In the genomic region with DNA sequence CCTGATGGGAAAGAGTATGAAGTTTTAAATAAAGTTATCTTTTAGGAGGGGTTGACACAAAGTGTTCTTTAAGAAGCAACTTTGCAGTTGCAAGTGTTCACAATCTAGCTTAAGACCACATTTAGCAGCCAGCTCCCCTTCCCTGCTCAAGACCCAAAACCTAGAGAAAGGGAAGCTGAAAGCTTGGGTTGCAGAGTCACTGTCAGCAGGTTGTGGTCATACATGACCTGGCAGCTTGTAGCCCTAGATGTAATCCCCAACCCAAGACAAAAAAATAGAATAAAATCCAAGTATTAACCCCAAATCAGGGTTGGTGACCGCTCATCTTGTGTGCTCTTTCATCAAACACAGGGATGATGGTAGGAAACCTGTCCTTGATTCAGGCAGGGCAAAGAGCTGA, we compare ENCODE assay signal across 9 mouse cellular contexts. TPM values are rescaled to one million over a fixed set of nuclear protein-coding genes. Genes with fewer than 3 reads are reported as not detected.
DNase-seq lines count a peak whose midpoint lies in the region; ATAC-seq and TF ChIP-seq lines count a peak whose summit lies in the region.
"Had no signal": no experiment of that assay in that cellular context is flagged by ENCODE, and none has a peak within 500 bp of the region (broad histone marks: within the 10 kb centered on the region; RNA-seq: fewer than 3 reads in every experiment).

No protein-coding gene starts in this region.

- WGBS in embryonic facial prominence, embryonic 11.5 days: 93% methylated on average over 1 of the region's 1 CpGs
- 62% methylated on average over 1 of the region's 1 CpGs for WGBS in intestine, postnatal 0 days
- 84% methylated on average over 1 of the region's 1 CpGs for WGBS in neural tube, embryonic 13.5 days

- H3K9ac ChIP-seq in embryonic facial prominence, embryonic 11.5 days (replicated peaks; ENCODE audit: low read length): peak overlapping the region; percentile 85
- H3K9ac ChIP-seq in intestine, postnatal 0 days (ENCODE audit: low read depth, low read length): peak overlapping the region; percentile 79; the same call in 1 of the 2 replicates
- peak overlapping the region; percentile 87 for H3K9ac ChIP-seq in neural tube, embryonic 13.5 days

- TF ChIP-seq CTCF in layer of hippocampus, adult 2 months (conservative IDR thresholded peaks at IDR 0.05): no peak
- no peak for TF ChIP-seq CTCF in intestine, postnatal 0 days (IDR thresholded peaks at IDR 0.05; ENCODE audit: low read depth)

- peak overlapping the region; percentile 81 for H3K4me2 ChIP-seq in embryonic facial prominence, embryonic 11.5 days (ENCODE audit: low read depth, low read length)
- H3K4me2 ChIP-seq in intestine, postnatal 0 days (replicated peaks; ENCODE audit: low read depth): peak overlapping the region; percentile 84
- H3K4me2 ChIP-seq in neural tube, embryonic 13.5 days: peak overlapping the region; percentile 95

- no peaks in the 10 kb centered on the region for H3K27me3 ChIP-seq in embryonic facial prominence, embryonic 11.5 days (ENCODE audit: control insufficient read depth, insufficient read depth, low read length)
- no peaks in the 10 kb centered on the region for H3K27me3 ChIP-seq in intestine, postnatal 0 days (replicated peaks; ENCODE audit: control insufficient read depth, insufficient read depth, low read length)
- H3K27me3 ChIP-seq in neural tube, embryonic 13.5 days: no peaks in the 10 kb centered on the region

- H3K9me3 ChIP-seq in embryonic facial prominence, embryonic 11.5 days (replicated peaks; ENCODE audit: control insufficient read depth, low read length): no peaks in the 10 kb centered on the region
- no peaks in the 10 kb centered on the region for H3K9me3 ChIP-seq in intestine, postnatal 0 days (ENCODE audit: control insufficient read depth)
- H3K9me3 ChIP-seq in neural tube, embryonic 13.5 days: no peaks in the 10 kb centered on the region

- H3K4me1 ChIP-seq in embryonic facial prominence, embryonic 11.5 days (ENCODE audit: control insufficient read depth, insufficient read depth, low read length): peaks cover 7% of the 10 kb centered on the region; the same call in 1 of the 2 replicates
- 0 out of 2 replicates have a peak, but pooled peaks cover 7% of the 10 kb centered on the region for H3K4me1 ChIP-seq in intestine, postnatal 0 days (replicated peaks; ENCODE audit: control insufficient read depth, insufficient read depth, low read length)
- peaks cover 56% of the 10 kb centered on the region for H3K4me1 ChIP-seq in neural tube, embryonic 13.5 days (replicated peaks)

- peaks cover 18% of the 10 kb centered on the region for H3K36me3 ChIP-seq in embryonic facial prominence, embryonic 11.5 days (replicated peaks; ENCODE audit: control insufficient read depth, insufficient read depth, low read depth, low read length)
- H3K36me3 ChIP-seq in intestine, postnatal 0 days (ENCODE audit: control insufficient read depth, insufficient read depth): peaks cover 42% of the 10 kb centered on the region
- peaks cover 61% of the 10 kb centered on the region for H3K36me3 ChIP-seq in neural tube, embryonic 13.5 days

- ATAC-seq in embryonic facial prominence, embryonic 11.5 days (replicated peaks; ENCODE audit: insufficient number of reproducible peaks, low FRiP score, low TSS enrichment, low read depth): no peak
- ATAC-seq in intestine, postnatal 0 days: no peak
- ATAC-seq in neural tube, embryonic 13.5 days (ENCODE audit: low read depth): no peak

- H3K27ac ChIP-seq in layer of hippocampus, adult 2 months: peak overlapping the region; percentile 98; the same call in 1 of the 2 replicates
- no peak overlapping the region for H3K27ac ChIP-seq in embryonic facial prominence, embryonic 11.5 days (replicated peaks; ENCODE audit: low read depth, low read length)
- H3K27ac ChIP-seq in intestine, postnatal 0 days (ENCODE audit: low read depth, low read length): no peak overlapping the region
- H3K27ac ChIP-seq in neural tube, embryonic 13.5 days (replicated peaks): no peak overlapping the region

- DNase-seq in layer of hippocampus, adult 2 months (ENCODE audit: low spot score in 2 of 2): no peak
- DNase-seq in layer of hippocampus, adult 9-11 months: no peak
- DNase-seq in embryonic facial prominence, embryonic 11.5 days (ENCODE audit: low spot score): no peak
- no peak for DNase-seq in MN1 (ENCODE audit: low spot score)
- DNase-seq in adrenal gland, postnatal 36 days: no peak
- no peak for DNase-seq in kidney, adult 8-10 months
- DNase-seq: thymus, postnatal 4 days had no signal

- peak overlapping the region; percentile 99 for H3K4me3 ChIP-seq in layer of hippocampus, adult 2 months
- H3K4me3 ChIP-seq in embryonic facial prominence, embryonic 11.5 days (ENCODE audit: low read depth, low read length): peak overlapping the region; percentile 94
- peak overlapping the region; percentile 72 for H3K4me3 ChIP-seq in intestine, postnatal 0 days (ENCODE audit: low read depth, low read length)
- H3K4me3 ChIP-seq in neural tube, embryonic 13.5 days: peak overlapping the region; percentile 97

RNA-seq across cellular contexts. Expression of gene Safb2, which starts 1.3 kb away (rescaled TPM):
- total RNA-seq in layer of hippocampus, adult 2 months (2021): 100 to 1,000 TPM; 134 to 168 TPM
- 37.2 and 45.3 TPM in 2 replicates for polyA plus RNA-seq in embryonic facial prominence, embryonic 11.5 days (2014; fragmentation: Nextera tagmentation; extraction: Ambion mirVana)
- polyA plus RNA-seq in intestine, postnatal 0 days (2015; fragmentation: Nextera tagmentation; extraction: Ambion mirVana): 22.3 and 31.3 TPM in 2 replicates
- 67.6 and 77.2 TPM in 2 replicates for polyA plus RNA-seq in neural tube, embryonic 13.5 days (2015; fragmentation: Nextera tagmentation; extraction: Ambion mirVana)
- total RNA-seq in adrenal gland, postnatal 36 days (2021): 100 to 1,000 TPM; 103 to 126 TPM

RNA-seq across cellular contexts. Expression of gene Safb, which starts 1.6 kb away (rescaled TPM):
- total RNA-seq in layer of hippocampus, adult 2 months (2021): 100 to 1,000 TPM; 162 to 193 TPM
- 94.1 and 109 TPM in 2 replicates for polyA plus RNA-seq in embryonic facial prominence, embryonic 11.5 days (2014; fragmentation: Nextera tagmentation; extraction: Ambion mirVana)
- polyA plus RNA-seq in intestine, postnatal 0 days (2015; fragmentation: Nextera tagmentation; extraction: Ambion mirVana): 40.0 and 44.9 TPM in 2 replicates
- 104 and 136 TPM in 2 replicates for polyA plus RNA-seq in neural tube, embryonic 13.5 days (2015; fragmentation: Nextera tagmentation; extraction: Ambion mirVana)
- total RNA-seq in adrenal gland, postnatal 36 days (2021): 100 to 1,000 TPM; 103 to 122 TPM

RNA-seq across cellular contexts. Expression of gene 2410015M20Rik, which starts 26.5 kb away (rescaled TPM):
- 100 to 1,000 TPM; 134 to 142 TPM for total RNA-seq in layer of hippocampus, adult 2 months (2021)
- 209 and 219 TPM in 2 replicates for polyA plus RNA-seq in embryonic facial prominence, embryonic 11.5 days (2014; fragmentation: Nextera tagmentation; extraction: Ambion mirVana)
- polyA plus RNA-seq in intestine, postnatal 0 days (2015; fragmentation: Nextera tagmentation; extraction: Ambion mirVana): 358 and 361 TPM in 2 replicates
- 179 and 214 TPM in 2 replicates for polyA plus RNA-seq in neural tube, embryonic 13.5 days (2015; fragmentation: Nextera tagmentation; extraction: Ambion mirVana)
- total RNA-seq in adrenal gland, postnatal 36 days (2021): 100 to 1,000 TPM; 293 to 327 TPM

RNA-seq across cellular contexts. Expression of gene Gm20219, which starts 28.9 kb away (rescaled TPM):
- total RNA-seq in layer of hippocampus, adult 2 months (2021): 1 to 10 TPM; 3.5 to 5.1 TPM
- polyA plus RNA-seq in embryonic facial prominence, embryonic 11.5 days (2014; fragmentation: Nextera tagmentation; extraction: Ambion mirVana): 0.70 and 0.77 TPM in 2 replicates
- polyA plus RNA-seq in intestine, postnatal 0 days (2015; fragmentation: Nextera tagmentation; extraction: Ambion mirVana): not detected in 2 replicates
- polyA plus RNA-seq in neural tube, embryonic 13.5 days (2015; fragmentation: Nextera tagmentation; extraction: Ambion mirVana): 1.0 and 1.7 TPM in 2 replicates
- 1 to 10 TPM in 1 of 2 experiments, under 1 TPM in 1; 0.95 to 1.6 TPM for total RNA-seq in adrenal gland, postnatal 36 days (2021)

RNA-seq across cellular contexts. Expression of gene Rpl36, which starts 30.1 kb away (rescaled TPM):
- total RNA-seq in layer of hippocampus, adult 2 months (2021): 100 to 1,000 TPM; 383 to 406 TPM
- 1,376 and 1,538 TPM in 2 replicates for polyA plus RNA-seq in embryonic facial prominence, embryonic 11.5 days (2014; fragmentation: Nextera tagmentation; extraction: Ambion mirVana)
- polyA plus RNA-seq in intestine, postnatal 0 days (2015; fragmentation: Nextera tagmentation; extraction: Ambion mirVana): 1,422 and 1,459 TPM in 2 replicates
- polyA plus RNA-seq in neural tube, embryonic 13.5 days (2015; fragmentation: Nextera tagmentation; extraction: Ambion mirVana): 1,004 and 1,135 TPM in 2 replicates
- total RNA-seq in adrenal gland, postnatal 36 days (2021): 100 to 1,000 TPM; 804 to 953 TPM
